Mouse (Mus musculus) CH12.LX (cell line): ENCODE results near the gene Pla2g2d.

Source experiments
- CTCF ChIP-seq, 2 experiments: IDR thresholded peaks in 1 of 2; conservative IDR thresholded peaks in 1 of 2; 2 replicates each; pipeline ENCODE4 v1.5.1; 2011 to 2012; ENCODE audit warnings: low read depth in 2 of 2, low read length in 2 of 2, improper control_type of control experiment in 1 of 2, inconsistent platforms in 1 of 2, mild to moderate bottlenecking in 1 of 2, moderate library complexity in 1 of 2
- MAX ChIP-seq: IDR thresholded peaks from 2 replicates; pipeline ENCODE4 v1.6.1; 2011; ENCODE audit warnings: low read length, improper control_type of control experiment
- NELFE ChIP-seq: IDR thresholded peaks from 2 replicates; pipeline ENCODE4 v1.6.1; 2011; ENCODE audit warnings: low read depth, low read length, improper control_type of control experiment
- POLR2A ChIP-seq: IDR thresholded peaks from 2 replicates; pipeline ENCODE4 v1.6.1; 2011; ENCODE audit warnings: low read depth, mild to moderate bottlenecking, improper control_type of control experiment, low read length

GRCm38 (mm10) chr4:138755983-138756382 lies 19.6 kb upstream of the Pla2g2d start:
- TF ChIP-seq POLR2A = no peak
- TF ChIP-seq NELFE = no peak
- TF ChIP-seq CTCF (conservative IDR thresholded peaks at IDR 0.05 in 1 of 2, IDR thresholded peaks at IDR 0.05 in 1 of 2; ENCODE audit: low read depth in 2 of 2, low read length in 2 of 2) = no peak
- TF ChIP-seq MAX = no peak
